Mouse (Mus musculus) megakaryocyte progenitor cell, adult 5-6 weeks (primary cell): ENCODE measurements around the gene Nfatc3. TPM values are rescaled to one million over a fixed set of nuclear protein-coding genes. Genes with fewer than 3 reads are reported as not detected.

Source experiments
- ATAC-seq: replicated peaks from 2 replicates; pipeline ENCODE4 v1.8.0; 2016; ENCODE audit warnings: mild to moderate bottlenecking, moderate TSS enrichment, inconsistent platforms; ENCODE audit not compliant: poor library complexity
- total RNA-seq, 2 experiments: library from RNA; stranded (forward) in 1 of 2; stranded (reverse) in 1 of 2; fragments of 157-497, 149-512 nt in 1 of 2; fragments of 200-1000 nt in 1 of 2; gene quantifications; 2 replicates each; pipeline versions ENCODE4 v1.2.3 to v1.2.4; 2015 to 2017

Gene Nfatc3
- total RNA-seq, 2 experiments from 2014 or later, result 25.2 to 126 TPM

DNA sequence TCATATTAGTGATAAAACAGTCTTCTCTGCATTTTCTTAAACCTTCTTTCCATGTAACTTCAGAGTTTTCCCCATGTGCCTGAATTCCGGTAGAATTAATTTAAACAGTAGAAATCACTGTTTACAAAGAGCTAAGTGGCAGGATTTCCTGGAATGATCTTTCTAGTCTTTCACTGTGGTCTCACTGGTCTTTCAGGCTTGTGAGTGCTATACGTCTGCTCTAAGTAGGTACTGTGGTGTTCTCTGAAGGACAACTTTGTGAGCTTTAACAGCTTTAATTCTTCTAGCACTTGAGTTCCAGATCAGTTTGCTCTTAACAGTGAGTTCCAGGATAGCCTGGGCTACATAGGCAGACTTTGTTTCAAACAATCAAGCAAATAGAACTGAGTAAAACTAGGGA is 119.8 kb downstream of the Nfatc3 start:
- ATAC-seq, result no peak

Other genes with a start within 250 kb of the Nfatc3 start
- gene Ranbp10, start 231.5 kb upstream of the Nfatc3 start, total RNA-seq (2015), result 12.6 and 13.2 TPM in 2 replicates
- gene Ranbp10, start 231.5 kb upstream of the Nfatc3 start, total RNA-seq (2017), result 7.7 and 9.2 TPM in 2 replicates
- not detected in 2 replicates for gene Tsnaxip1, start 231.1 kb upstream of the Nfatc3 start, total RNA-seq (2015)
- gene Tsnaxip1, start 231.1 kb upstream of the Nfatc3 start, total RNA-seq (2017), result not detected in 2 replicates
- gene Cenpt, start 205.6 kb upstream of the Nfatc3 start, total RNA-seq (2015), result 18.3 and 21.2 TPM in 2 replicates
- 14.4 and 20.1 TPM in 2 replicates for gene Cenpt, start 205.6 kb upstream of the Nfatc3 start, total RNA-seq (2017)
- 30.9 and 32.4 TPM in 2 replicates for gene Thap11, start 203.7 kb upstream of the Nfatc3 start, total RNA-seq (2015)
- 25.1 and 28.5 TPM in 2 replicates for gene Thap11, start 203.7 kb upstream of the Nfatc3 start, total RNA-seq (2017)
- 261 and 316 TPM in 2 replicates for gene Nutf2, start 198.3 kb upstream of the Nfatc3 start, total RNA-seq (2015)
- 26.3 and 49.1 TPM in 2 replicates for gene Nutf2, start 198.3 kb upstream of the Nfatc3 start, total RNA-seq (2017)
- 13.2 and 17.1 TPM in 2 replicates for gene Edc4, start 178.0 kb upstream of the Nfatc3 start, total RNA-seq (2015)
- gene Edc4, start 178.0 kb upstream of the Nfatc3 start, total RNA-seq (2017), result 27.6 and 33.2 TPM in 2 replicates
- gene Nrn1l, start 165.3 kb upstream of the Nfatc3 start, total RNA-seq (2015), result 0.57 TPM in 1 of 2 replicates, not detected in the other
- gene Nrn1l, start 165.3 kb upstream of the Nfatc3 start, total RNA-seq (2017), result not detected in 2 replicates
- gene Pskh1, start 158.4 kb upstream of the Nfatc3 start, total RNA-seq (2015), result 13.4 and 14.8 TPM in 2 replicates
- 19.9 and 20.2 TPM in 2 replicates for gene Pskh1, start 158.4 kb upstream of the Nfatc3 start, total RNA-seq (2017)
- gene Ctrl, start 125.0 kb upstream of the Nfatc3 start, total RNA-seq (2015), result 0.22 and 3.2 TPM in 2 replicates
- 2.2 TPM in 1 of 2 replicates, not detected in the other for gene Ctrl, start 125.0 kb upstream of the Nfatc3 start, total RNA-seq (2017)
- 127 and 155 TPM in 2 replicates for gene Psmb10, start 120.4 kb upstream of the Nfatc3 start, total RNA-seq (2015)
- gene Psmb10, start 120.4 kb upstream of the Nfatc3 start, total RNA-seq (2017), result 58.8 and 66.5 TPM in 2 replicates
- 0.83 TPM in 1 of 2 replicates, not detected in the other for gene Lcat, start 115.5 kb upstream of the Nfatc3 start, total RNA-seq (2015)
- 0.12 TPM in 1 of 2 replicates, not detected in the other for gene Lcat, start 115.5 kb upstream of the Nfatc3 start, total RNA-seq (2017)
- gene Slc12a4, start 92.7 kb upstream of the Nfatc3 start, total RNA-seq (2015), result 2.0 and 3.5 TPM in 2 replicates
- gene Slc12a4, start 92.7 kb upstream of the Nfatc3 start, total RNA-seq (2017), result 7.7 and 8.4 TPM in 2 replicates
- gene Dpep3, start 79.4 kb upstream of the Nfatc3 start, total RNA-seq (2015), result not detected in 2 replicates
- gene Dpep3, start 79.4 kb upstream of the Nfatc3 start, total RNA-seq (2017), result not detected in 2 replicates
- gene Dus2, start 67.5 kb upstream of the Nfatc3 start, total RNA-seq (2015), result 7.9 and 12.0 TPM in 2 replicates
- gene Dus2, start 67.5 kb upstream of the Nfatc3 start, total RNA-seq (2017), result 10.8 and 20.3 TPM in 2 replicates
- gene Dpep2nb, start 52.9 kb upstream of the Nfatc3 start, total RNA-seq (2015), result not detected in 2 replicates
- not detected in 2 replicates for gene Dpep2nb, start 52.9 kb upstream of the Nfatc3 start, total RNA-seq (2017)
- 8.6 and 12.0 TPM in 2 replicates for gene Ddx28, start 47.0 kb upstream of the Nfatc3 start, total RNA-seq (2015)
- 18.2 and 20.8 TPM in 2 replicates for gene Ddx28, start 47.0 kb upstream of the Nfatc3 start, total RNA-seq (2017)
- gene Esrp2, start 78.1 kb downstream of the Nfatc3 start, total RNA-seq (2015), result not detected in 2 replicates
- gene Esrp2, start 78.1 kb downstream of the Nfatc3 start, total RNA-seq (2017), result not detected in 2 replicates
- gene Pla2g15, start 91.6 kb downstream of the Nfatc3 start, total RNA-seq (2015), result 18.6 and 20.1 TPM in 2 replicates
- gene Pla2g15, start 91.6 kb downstream of the Nfatc3 start, total RNA-seq (2017), result 16.0 and 18.8 TPM in 2 replicates
- 25.3 and 32.8 TPM in 2 replicates for gene Slc7a6, start 110.0 kb downstream of the Nfatc3 start, total RNA-seq (2015)
- gene Slc7a6, start 110.0 kb downstream of the Nfatc3 start, total RNA-seq (2017), result 20.8 and 27.6 TPM in 2 replicates
- 43.4 and 54.2 TPM in 2 replicates for gene Slc7a6os, start 152.1 kb downstream of the Nfatc3 start, total RNA-seq (2015)
- gene Slc7a6os, start 152.1 kb downstream of the Nfatc3 start, total RNA-seq (2017), result 39.5 and 47.7 TPM in 2 replicates
- gene Prmt7, start 152.1 kb downstream of the Nfatc3 start, total RNA-seq (2015), result 14.6 and 16.2 TPM in 2 replicates
- gene Prmt7, start 152.1 kb downstream of the Nfatc3 start, total RNA-seq (2017), result 41.0 and 45.8 TPM in 2 replicates